Mouse (Mus musculus) hindbrain, embryonic 10.5 days (tissue): ENCODE data around the gene 1700001P01Rik. TPM values are rescaled to one million over a fixed set of nuclear protein-coding genes. Genes with fewer than 3 reads are reported as not detected.

Experiments used
- DNase-seq: peaks from one replicate; pipeline ENCODE4 v3.0.0-alpha.2; 2017; ENCODE audit warnings: low spot score
- H3K27ac ChIP-seq: fragments of 300-500 bp; sonication (generic); 2 replicates; pipeline ENCODE4 v1.5.1; 2016; ENCODE audit warnings: mild to moderate bottlenecking, moderate library complexity
- H3K27me3 ChIP-seq: fragments of 300-500 bp; sonication (generic); 2 replicates; pipeline ENCODE4 v1.6.1; 2016; ENCODE audit warnings: mild to moderate bottlenecking; ENCODE audit not compliant: poor library complexity, insufficient read depth, severe bottlenecking
- H3K36me3 ChIP-seq: fragments of 300-500 bp; sonication (generic); 2 replicates; pipeline ENCODE4 v1.6.1; 2016; ENCODE audit warnings: mild to moderate bottlenecking, moderate library complexity
- H3K4me1 ChIP-seq: fragments of 300-500 bp; sonication (generic); replicated peaks from 2 replicates; pipeline ENCODE4 v1.6.1; 2016; ENCODE audit warnings: mild to moderate bottlenecking
- H3K4me3 ChIP-seq: fragments of 300-500 bp; sonication (generic); 2 replicates; pipeline ENCODE4 v1.5.1; 2016; ENCODE audit warnings: mild to moderate bottlenecking, moderate library complexity
- H3K9me3 ChIP-seq: fragments of 300-500 bp; sonication (generic); 2 replicates; pipeline ENCODE4 v1.6.1; 2016; ENCODE audit warnings: mild to moderate bottlenecking, moderate library complexity
- WGBS: fragments of 180-500 bp; shearing (Covaris S2); methylation state at CpG from one replicate; pipeline ENCODE4 v1.1.7; 2016; 5-methylcytosine and 5-hydroxymethylcytosine counted together
- polyA plus RNA-seq: library from polyadenylated mRNA; unstranded; fragments of >200 nt; fragmentation: Nextera tagmentation; extraction: Ambion mirVana; gene quantifications from 2 replicates; pipeline ENCODE4 v1.2.1, GENCODE M21; 2016

Gene 1700001P01Rik
- polyA plus RNA-seq, 1 experiment from 2014 or later = 0.80 TPM

GRCm38 (mm10) chr11:97816176-97816575, 40.5 kb upstream of the 1700001P01Rik start:
- no peaks in the 10 kb centered on the region for H3K27me3 ChIP-seq
- H3K4me3 ChIP-seq = no peak overlapping the region
- WGBS = 80% methylated on average over 5 of the region's 5 CpGs
- no peak for DNase-seq
- peaks cover 95% of the 10 kb centered on the region for H3K4me1 ChIP-seq
- H3K27ac ChIP-seq = peak overlapping the region; percentile 57; the same call in 1 of the 2 replicates
- no peaks in the 10 kb centered on the region for H3K9me3 ChIP-seq
- H3K36me3 ChIP-seq = peaks cover 38% of the 10 kb centered on the region

- no peak for DNase-seq
- no peaks in the 10 kb centered on the region for H3K9me3 ChIP-seq
- no peaks in the 10 kb centered on the region for H3K27me3 ChIP-seq
- H3K4me1 ChIP-seq = peaks cover 95% of the 10 kb centered on the region
- no peak overlapping the region for H3K4me3 ChIP-seq
- peak overlapping the region; percentile 60 for H3K27ac ChIP-seq
- 70% methylated on average over 11 of the region's 11 CpGs for WGBS
- H3K36me3 ChIP-seq = peaks cover 35% of the 10 kb centered on the region
Measured at GRCm38 (mm10) chr11:97815736-97816135, 40.0 kb upstream of the 1700001P01Rik start.

GRCm38 (mm10) chr11:97813746-97814515, 38.2 kb upstream of the 1700001P01Rik start:
- H3K9me3 ChIP-seq = no peaks in the 10 kb centered on the region
- no peak overlapping the region for H3K4me3 ChIP-seq
- H3K27me3 ChIP-seq = no peaks in the 10 kb centered on the region
- H3K27ac ChIP-seq = peak overlapping the region; percentile 90
- WGBS = 86% methylated on average over 17 of the region's 17 CpGs
- no peak for DNase-seq
- H3K4me1 ChIP-seq = peaks cover 99% of the 10 kb centered on the region
- peaks cover 38% of the 10 kb centered on the region for H3K36me3 ChIP-seq

- peaks cover 99% of the 10 kb centered on the region for H3K4me1 ChIP-seq
- no peaks in the 10 kb centered on the region for H3K9me3 ChIP-seq
- no peaks in the 10 kb centered on the region for H3K27me3 ChIP-seq
- H3K36me3 ChIP-seq = peaks cover 45% of the 10 kb centered on the region
- no peak for DNase-seq
- peak overlapping the region; percentile 90 for H3K27ac ChIP-seq
- H3K4me3 ChIP-seq = peak overlapping the region; percentile 27
- 60% methylated on average over 7 of the region's 7 CpGs for WGBS
Measured at GRCm38 (mm10) chr11:97813085-97813484, 37.4 kb upstream of the 1700001P01Rik start.

GRCm38 (mm10) chr11:97812491-97812921, 36.8 kb upstream of the 1700001P01Rik start:
- peaks cover 99% of the 10 kb centered on the region for H3K4me1 ChIP-seq
- H3K36me3 ChIP-seq = peaks cover 47% of the 10 kb centered on the region
- H3K27ac ChIP-seq = peak overlapping the region; percentile 90
- H3K9me3 ChIP-seq = no peaks in the 10 kb centered on the region
- H3K4me3 ChIP-seq = peak overlapping the region; percentile 27
- DNase-seq = peak; percentile 68
- 23% methylated on average over 3 of the region's 3 CpGs for WGBS
- no peaks in the 10 kb centered on the region for H3K27me3 ChIP-seq

- DNase-seq = no peak
- H3K9me3 ChIP-seq = no peaks in the 10 kb centered on the region
- peaks cover 97% of the 10 kb centered on the region for H3K4me1 ChIP-seq
- WGBS = 29% methylated on average over 12 of the region's 13 CpGs
- H3K27ac ChIP-seq = peak overlapping the region; percentile 90
- H3K36me3 ChIP-seq = peaks cover 55% of the 10 kb centered on the region
- no peaks in the 10 kb centered on the region for H3K27me3 ChIP-seq
- peak overlapping the region; percentile 27 for H3K4me3 ChIP-seq
Measured at GRCm38 (mm10) chr11:97811569-97812362, 36.0 kb upstream of the 1700001P01Rik start.

GRCm38 (mm10) chr11:97810970-97811369, 35.3 kb upstream of the 1700001P01Rik start:
- 20% methylated on average over 3 of the region's 3 CpGs for WGBS
- Histone ChIP-seq H3K27ac (peak overlapping the region; percentile 50; the same call in 1 of the 2 replicates), H3K36me3 (peaks cover 53% of the 10 kb centered on the region), H3K27me3 (no peaks in the 10 kb centered on the region), H3K9me3 (no peaks in the 10 kb centered on the region), H3K4me3 (no peak overlapping the region), H3K4me1 (peaks cover 97% of the 10 kb centered on the region)
- DNase-seq = no peak

- no peak for DNase-seq
Measured at GRCm38 (mm10) chr11:97810356-97810755, 34.6 kb upstream of the 1700001P01Rik start.

GRCm38 (mm10) chr11:97809235-97810121, 33.8 kb upstream of the 1700001P01Rik start:
- DNase-seq = no peak
- H3K4me3 ChIP-seq = no peak overlapping the region
- WGBS = 71% methylated on average over 7 of the region's 7 CpGs

More at GRCm38 (mm10) chr11:97810356-97810755, 34.6 kb upstream of the 1700001P01Rik start:
- Histone ChIP-seq H3K9me3 (no peaks in the 10 kb centered on the region), H3K36me3 (peaks cover 47% of the 10 kb centered on the region), H3K27me3 (no peaks in the 10 kb centered on the region), H3K4me3 (no peak overlapping the region), H3K27ac (peak overlapping the region; percentile 17; the same call in 1 of the 2 replicates), H3K4me1 (peaks cover 97% of the 10 kb centered on the region)
- WGBS = 79% methylated on average over 7 of the region's 7 CpGs

GRCm38 (mm10) chr11:97808621-97809234, 33.0 kb upstream of the 1700001P01Rik start:
- no peaks in the 10 kb centered on the region for H3K9me3 ChIP-seq
- H3K4me3 ChIP-seq = no peak overlapping the region
- 41% methylated on average over 5 of the region's 5 CpGs for WGBS
- peaks cover 97% of the 10 kb centered on the region for H3K4me1 ChIP-seq
- no peaks in the 10 kb centered on the region for H3K27me3 ChIP-seq
- H3K27ac ChIP-seq = peak overlapping the region; percentile 63
- H3K36me3 ChIP-seq = peaks cover 33% of the 10 kb centered on the region
- DNase-seq = no peak

More at GRCm38 (mm10) chr11:97809235-97810121, 33.8 kb upstream of the 1700001P01Rik start:
- H3K27me3 ChIP-seq = no peaks in the 10 kb centered on the region
- peaks cover 97% of the 10 kb centered on the region for H3K4me1 ChIP-seq
- H3K27ac ChIP-seq = peak overlapping the region; percentile 63
- H3K36me3 ChIP-seq = peaks cover 39% of the 10 kb centered on the region
- H3K9me3 ChIP-seq = no peaks in the 10 kb centered on the region

- Histone ChIP-seq H3K4me3 (peak overlapping the region; percentile 14), H3K4me1 (peaks cover 91% of the 10 kb centered on the region)
- DNase-seq = no peak
Measured at GRCm38 (mm10) chr11:97808093-97808492, 32.4 kb upstream of the 1700001P01Rik start.

GRCm38 (mm10) chr11:97807626-97808025, 31.9 kb upstream of the 1700001P01Rik start:
- H3K27me3 ChIP-seq = no peaks in the 10 kb centered on the region
- peaks cover 33% of the 10 kb centered on the region for H3K36me3 ChIP-seq
- DNase-seq = no peak
- H3K9me3 ChIP-seq = no peaks in the 10 kb centered on the region
- peak overlapping the region; percentile 14; the same call in 1 of the 2 replicates for H3K4me3 ChIP-seq
- 50% methylated on average over 6 of the region's 6 CpGs for WGBS
- H3K27ac ChIP-seq = peak overlapping the region; percentile 63
- H3K4me1 ChIP-seq = peaks cover 88% of the 10 kb centered on the region

More at GRCm38 (mm10) chr11:97808093-97808492, 32.4 kb upstream of the 1700001P01Rik start:
- Histone ChIP-seq H3K9me3 (no peaks in the 10 kb centered on the region), H3K27me3 (no peaks in the 10 kb centered on the region), H3K27ac (peak overlapping the region; percentile 63), H3K36me3 (peaks cover 33% of the 10 kb centered on the region)
- WGBS = 71% methylated on average over 2 of the region's 2 CpGs
